Mouse (Mus musculus): Measurements from ENCODE around the gene Fam207a.

DNA sequence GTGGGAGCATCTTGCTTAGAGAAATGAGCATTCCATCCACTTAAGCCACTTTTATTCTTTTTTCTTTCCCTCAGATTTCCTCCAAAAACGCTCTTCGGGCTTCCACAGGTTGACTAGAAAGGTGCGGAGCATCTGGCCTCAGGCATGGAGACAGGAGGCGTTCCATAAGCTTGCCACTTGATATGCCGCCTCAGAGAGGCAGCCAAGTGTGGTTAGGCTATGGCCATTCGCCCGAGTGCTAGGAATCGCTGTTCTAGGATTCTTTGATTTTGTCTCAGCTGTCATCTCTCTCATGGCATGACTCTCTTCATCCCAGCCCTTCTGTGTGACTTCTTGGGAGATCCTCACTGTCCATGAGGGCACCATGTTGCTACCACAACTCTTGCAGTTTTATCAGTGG is 54.4 kb downstream of the Fam207a start:
- no peak for TF ChIP-seq GATA1 (IDR thresholded peaks at IDR 0.05; ENCODE audit: borderline replicate concordance, low read length)
- TF ChIP-seq FLI1 (IDR thresholded peaks at IDR 0.05; ENCODE audit: low read length): no peak

All from megakaryocyte, embryonic 14.5 days (primary cell).